Mouse (Mus musculus): ENCODE measurements at regions not wholly inside any gene's neighbourhood (a gene's known extent, or its start where the extent isn't known, plus 50 kb on each side); places are given as distances from the start of the nearest gene placed in this dataset.

GRCm38 (mm10) chr5:136619315-136620231 is 52.3 kb upstream of the Cux1 start:
- TF ChIP-seq POLR2A (IDR thresholded peaks at IDR 0.05; ENCODE audit: control insufficient read depth, low read depth, low read length) (no peak), CTCF (IDR thresholded peaks at IDR 0.05; ENCODE audit: control insufficient read depth, insufficient read depth, insufficient replicate concordance, low read depth, low read length) (no peak)
- H3K36me3 ChIP-seq (ENCODE audit: control insufficient read depth, insufficient read depth, low read length), result no peaks in the 10 kb centered on the region
- peaks cover 12% of the 10 kb centered on the region for H3K4me1 ChIP-seq (ENCODE audit: control insufficient read depth, insufficient read depth, low read length)
- H3K4me3 ChIP-seq (ENCODE audit: control insufficient read depth, low read depth, low read length), result no peak overlapping the region
- H3K27ac ChIP-seq (ENCODE audit: control insufficient read depth, insufficient read depth, low read depth, low read length), result no peak overlapping the region
- H3K27me3 ChIP-seq (ENCODE audit: control insufficient read depth, insufficient read depth, low read length), result peaks cover 2% of the 10 kb centered on the region; the same call in 1 of the 2 replicates

GRCm38 (mm10) chr5:136620234-136620633 is 52.9 kb upstream of the Cux1 start:
- TF ChIP-seq CTCF (IDR thresholded peaks at IDR 0.05; ENCODE audit: control insufficient read depth, insufficient read depth, insufficient replicate concordance, low read depth, low read length), result no peak
- no peak for TF ChIP-seq POLR2A (IDR thresholded peaks at IDR 0.05; ENCODE audit: control insufficient read depth, low read depth, low read length)
- Histone ChIP-seq H3K4me3 (ENCODE audit: control insufficient read depth, low read depth, low read length) (no peak overlapping the region), H3K27ac (ENCODE audit: control insufficient read depth, insufficient read depth, low read depth, low read length) (no peak overlapping the region), H3K27me3 (ENCODE audit: control insufficient read depth, insufficient read depth, low read length) (peaks cover 2% of the 10 kb centered on the region; the same call in 1 of the 2 replicates), H3K36me3 (ENCODE audit: control insufficient read depth, insufficient read depth, low read length) (no peaks in the 10 kb centered on the region), H3K4me1 (ENCODE audit: control insufficient read depth, insufficient read depth, low read length) (peaks cover 12% of the 10 kb centered on the region)

DNA sequence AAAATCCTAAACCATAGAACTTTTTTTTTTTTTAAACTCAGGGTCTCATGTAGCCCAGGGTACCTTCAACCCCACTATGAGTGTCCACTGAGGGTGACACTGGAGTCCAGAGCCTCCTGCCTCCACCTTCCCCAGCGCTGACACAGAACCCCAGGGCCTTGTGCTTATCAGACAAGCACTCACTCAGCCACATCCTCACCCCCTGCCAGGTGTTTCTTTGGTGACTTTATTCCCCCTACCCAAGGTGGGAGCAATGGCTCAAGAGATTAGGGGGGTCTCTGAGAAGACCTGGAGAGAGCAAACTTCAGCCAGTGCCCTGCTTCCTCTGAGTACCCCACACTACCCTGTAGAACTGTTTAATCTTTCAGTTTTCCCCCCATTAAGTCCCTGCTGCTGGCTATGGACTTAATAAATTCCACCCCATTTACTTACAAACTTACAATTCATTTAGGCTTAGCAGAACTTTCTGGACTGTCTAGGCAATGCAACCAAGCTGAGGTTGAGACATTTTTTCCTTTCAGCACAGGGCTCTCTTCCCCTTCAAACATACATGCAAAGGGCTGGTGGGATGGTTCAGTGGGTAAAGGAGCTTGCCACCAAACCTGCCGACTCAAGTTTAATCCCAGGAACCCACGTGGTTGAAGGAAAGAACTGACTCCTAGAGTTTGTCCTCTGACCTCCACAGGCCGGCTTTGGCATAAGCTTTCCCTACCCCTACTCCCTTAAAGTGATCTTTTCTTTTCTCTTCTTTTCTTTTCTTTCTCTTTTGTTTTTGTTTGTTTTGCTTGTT is 54.2 kb upstream of the Cux1 start:
- Histone ChIP-seq H3K36me3 (ENCODE audit: control insufficient read depth, insufficient read depth, low read length) (no peaks in the 10 kb centered on the region), H3K27ac (ENCODE audit: control insufficient read depth, insufficient read depth, low read depth, low read length) (no peak overlapping the region), H3K4me3 (ENCODE audit: control insufficient read depth, low read depth, low read length) (no peak overlapping the region), H3K4me1 (ENCODE audit: control insufficient read depth, insufficient read depth, low read length) (peaks cover 12% of the 10 kb centered on the region), H3K27me3 (ENCODE audit: control insufficient read depth, insufficient read depth, low read length) (peaks cover 2% of the 10 kb centered on the region; the same call in 1 of the 2 replicates)
- TF ChIP-seq POLR2A (IDR thresholded peaks at IDR 0.05; ENCODE audit: control insufficient read depth, low read depth, low read length), result no peak
- no peak for TF ChIP-seq CTCF (IDR thresholded peaks at IDR 0.05; ENCODE audit: control insufficient read depth, insufficient read depth, insufficient replicate concordance, low read depth, low read length)

DNA sequence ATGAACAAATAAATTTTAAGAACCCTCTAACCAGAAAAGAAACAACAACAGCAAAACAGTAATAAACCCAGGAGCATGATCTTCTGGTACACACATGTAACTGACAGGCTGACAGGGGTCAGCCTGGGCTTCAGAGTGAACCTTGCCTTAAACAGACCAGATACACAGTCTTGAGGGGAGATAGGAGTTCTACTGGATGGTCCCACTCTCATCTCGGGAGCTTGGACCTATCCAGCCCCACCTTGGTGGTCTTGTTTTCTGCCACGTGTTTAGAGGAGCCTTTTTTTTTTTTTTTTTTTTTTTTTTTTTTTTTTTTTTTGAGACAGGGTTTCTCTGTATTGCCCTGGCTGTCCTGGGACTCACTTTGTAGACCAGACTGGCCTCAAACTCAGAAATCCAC is 54.9 kb upstream of the Cux1 start:
- H3K4me1 ChIP-seq (ENCODE audit: control insufficient read depth, insufficient read depth, low read length), result peaks cover 16% of the 10 kb centered on the region
- no peak overlapping the region for H3K27ac ChIP-seq (ENCODE audit: control insufficient read depth, insufficient read depth, low read depth, low read length)
- H3K36me3 ChIP-seq (ENCODE audit: control insufficient read depth, insufficient read depth, low read length), result no peaks in the 10 kb centered on the region
- no peak overlapping the region for H3K4me3 ChIP-seq (ENCODE audit: control insufficient read depth, low read depth, low read length)
- TF ChIP-seq CTCF (IDR thresholded peaks at IDR 0.05; ENCODE audit: control insufficient read depth, insufficient read depth, insufficient replicate concordance, low read depth, low read length) (no peak), POLR2A (IDR thresholded peaks at IDR 0.05; ENCODE audit: control insufficient read depth, low read depth, low read length) (no peak)
- peaks cover 2% of the 10 kb centered on the region; the same call in 1 of the 2 replicates for H3K27me3 ChIP-seq (ENCODE audit: control insufficient read depth, insufficient read depth, low read length)

GRCm38 (mm10) chr5:136622721-136623542 is 55.6 kb upstream of the Cux1 start:
- Histone ChIP-seq H3K27me3 (ENCODE audit: control insufficient read depth, insufficient read depth, low read length) (peaks cover 2% of the 10 kb centered on the region; the same call in 1 of the 2 replicates), H3K27ac (ENCODE audit: control insufficient read depth, insufficient read depth, low read depth, low read length) (no peak overlapping the region), H3K4me3 (ENCODE audit: control insufficient read depth, low read depth, low read length) (peak overlapping the region; percentile 69), H3K4me1 (ENCODE audit: control insufficient read depth, insufficient read depth, low read length) (peaks cover 20% of the 10 kb centered on the region), H3K36me3 (ENCODE audit: control insufficient read depth, insufficient read depth, low read length) (no peaks in the 10 kb centered on the region)
- peak; percentile 61; the same call in 1 of the 2 replicates for TF ChIP-seq CTCF (IDR thresholded peaks at IDR 0.05; ENCODE audit: control insufficient read depth, insufficient read depth, insufficient replicate concordance, low read depth, low read length)
- no peak for TF ChIP-seq POLR2A (IDR thresholded peaks at IDR 0.05; ENCODE audit: control insufficient read depth, low read depth, low read length)

DNA sequence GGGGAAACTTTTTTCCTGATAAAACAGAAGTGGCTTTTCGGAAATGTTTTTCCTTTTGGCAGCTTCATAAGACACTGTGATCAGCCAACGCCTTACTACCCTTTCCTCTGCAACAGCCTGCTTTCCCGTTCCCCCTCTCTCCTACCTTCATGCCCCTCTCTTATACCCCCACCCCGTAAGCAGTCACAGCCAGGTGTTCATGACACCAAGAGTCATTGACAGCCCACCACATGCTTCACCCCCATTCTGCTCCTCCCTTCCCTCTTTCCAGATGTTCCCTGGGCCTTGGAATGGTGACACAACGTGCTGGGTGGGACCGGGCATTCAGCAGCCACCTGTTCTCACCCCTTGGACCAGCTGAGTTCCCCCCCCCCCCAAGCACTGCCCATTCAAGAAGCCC is 56.5 kb upstream of the Cux1 start:
- H3K27me3 ChIP-seq (ENCODE audit: control insufficient read depth, insufficient read depth, low read length), result peaks cover 2% of the 10 kb centered on the region; the same call in 1 of the 2 replicates

More for the DNA sequence above, 56.5 kb upstream of the Cux1 start:
- Histone ChIP-seq H3K36me3 (ENCODE audit: control insufficient read depth, insufficient read depth, low read length) (no peaks in the 10 kb centered on the region), H3K27ac (ENCODE audit: control insufficient read depth, insufficient read depth, low read depth, low read length) (no peak overlapping the region), H3K4me3 (ENCODE audit: control insufficient read depth, low read depth, low read length) (no peak overlapping the region), H3K4me1 (ENCODE audit: control insufficient read depth, insufficient read depth, low read length) (peaks cover 20% of the 10 kb centered on the region)
- TF ChIP-seq POLR2A (IDR thresholded peaks at IDR 0.05; ENCODE audit: control insufficient read depth, low read depth, low read length) (no peak), CTCF (IDR thresholded peaks at IDR 0.05; ENCODE audit: control insufficient read depth, insufficient read depth, insufficient replicate concordance, low read depth, low read length) (no peak)
